Mouse (Mus musculus) adrenal gland (tissue): Measurements from ENCODE around the gene Ggcx.

Source experiments
- intact Hi-C: fragments of 180-260 bp; cut with DNase I; formaldehyde crosslinking; loops from one replicate; pipeline ENCODE4 v1.15.1; 2025
- long read RNA-seq, 2 experiments: library from polyadenylated mRNA; unstranded; transcript quantifications; one replicate each; pipeline ENCODE4 v2.0.0; 2020; ENCODE audit warnings: borderline replicate concordance in 1 of 2; ENCODE audit not compliant: insufficient replicate concordance in 1 of 2

The Ggcx gene
- long read RNA-seq, experiment 1, transcript Ggcx-201 (15 exons, 2,929 nt), result major isoform, 26 of 32 reads
- long read RNA-seq, experiment 1, partial matches to known transcripts, result 3 of 32 reads
- long read RNA-seq, experiment 1, other reads (novel, unspliced or antisense), result 3 of 32 reads
- long read RNA-seq, experiment 2, transcript Ggcx-201 (15 exons, 2,929 nt), result major isoform, 21 of 36 reads
- long read RNA-seq, experiment 2, partial matches to known transcripts, result 9 of 36 reads
- long read RNA-seq, experiment 2, other reads (novel, unspliced or antisense), result 6 of 36 reads

DNA sequence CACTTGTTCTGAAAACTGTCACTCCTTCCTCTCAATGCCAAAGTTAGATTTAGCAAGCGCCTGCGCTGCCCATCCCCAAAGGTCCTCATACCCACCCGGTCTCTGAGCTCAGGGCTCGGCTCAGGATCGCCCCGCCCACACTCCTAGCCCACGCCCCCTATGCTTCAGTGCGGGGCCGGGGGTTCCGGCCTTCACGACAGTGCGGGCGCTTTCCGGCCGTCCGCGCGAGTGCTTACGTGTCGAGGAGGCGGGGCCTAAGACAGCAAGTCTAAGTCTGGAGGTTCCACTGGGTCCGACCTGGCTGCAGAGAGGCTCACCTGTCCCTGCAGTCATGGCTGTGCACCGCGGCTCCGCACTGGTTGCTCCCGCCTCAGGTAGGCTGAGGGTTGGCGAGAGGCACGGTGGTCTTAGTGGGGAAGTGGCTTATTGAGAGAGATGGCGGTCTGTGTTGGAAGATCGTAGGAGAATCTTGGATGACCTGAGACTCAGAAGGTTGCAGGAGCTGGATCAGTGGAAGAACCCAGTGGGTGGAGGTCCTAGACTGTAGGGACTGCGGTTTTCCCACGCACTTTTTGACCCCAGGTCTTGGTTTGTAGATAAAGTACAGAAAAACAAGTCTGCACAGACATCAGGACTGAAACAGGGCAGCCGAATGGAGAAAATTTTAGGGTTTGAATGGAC, at the start of gene Ggcx:
TSS of gene Ggcx (plus strand) at position 233 of the 681 bp plus-strand sequence.
- intact Hi-C loops, result no loop called here

DNA sequence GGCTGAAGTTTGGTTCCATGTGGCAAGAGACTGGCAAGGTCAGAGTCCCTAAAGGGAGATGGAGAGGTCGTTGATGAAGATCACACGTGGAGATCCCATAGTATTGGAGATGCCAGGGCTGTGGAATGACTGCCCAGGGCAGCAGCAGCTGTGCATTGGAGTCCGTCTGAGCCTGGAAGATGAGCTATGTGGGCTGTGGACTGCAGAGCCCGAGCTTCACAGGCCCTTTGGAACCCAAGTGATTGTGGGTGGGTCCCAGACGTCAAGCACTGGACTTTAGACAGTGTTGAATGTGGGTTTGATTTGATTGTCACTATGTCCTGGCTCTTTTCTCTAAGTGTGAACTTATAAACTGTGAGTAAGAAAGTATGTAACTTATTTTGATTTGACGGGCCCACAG, 49.1 kb upstream of the Ggcx start:
- intact Hi-C loops, result loop anchor here (5.0 kb wide), 1 partner anchor 42 kb away; no protein-coding TSS in a partner anchor

- intact Hi-C loops, result no loop called here
Observed at GRCm38 (mm10) chr6:72366304-72366703, 47.8 kb upstream of the Ggcx start.

GRCm38 (mm10) chr6:72366844-72367443, 47.2 kb upstream of the Ggcx start, which contains the start of gene Rnf181:
Gene Rnf181 (minus strand): TSS chr6:72366956.
- intact Hi-C loops, result no loop called here

DNA sequence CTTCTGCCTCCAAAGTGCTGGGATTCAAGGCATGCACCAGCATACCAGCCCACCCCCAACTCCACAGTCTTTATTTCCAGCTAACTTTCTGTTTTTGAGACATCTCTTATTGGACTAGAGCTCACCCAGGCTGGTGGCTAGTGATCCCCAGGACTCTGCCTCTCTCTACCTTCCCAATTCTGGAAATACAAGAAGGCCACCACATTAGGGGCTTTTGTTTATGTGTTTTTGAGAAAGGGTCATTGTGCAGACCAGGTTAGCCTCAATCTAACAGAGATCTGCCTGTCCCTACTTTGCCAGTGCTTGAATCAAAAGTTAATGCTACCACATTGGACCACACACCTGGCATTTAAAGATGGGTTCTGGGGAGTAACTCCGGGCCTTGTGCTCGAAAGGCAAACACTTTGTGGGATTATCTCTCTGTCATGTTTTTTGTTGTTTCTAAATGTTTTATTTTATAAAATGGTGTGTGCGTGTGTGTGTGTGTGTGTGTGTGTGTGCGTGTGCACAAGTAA, 46.6 kb upstream of the Ggcx start:
- intact Hi-C loops, result no loop called here

- intact Hi-C loops, result no loop called here
Observed at GRCm38 (mm10) chr6:72369557-72369956, 44.6 kb upstream of the Ggcx start.

- intact Hi-C loops, result no loop called here
Observed at GRCm38 (mm10) chr6:72370091-72370490, 44.0 kb upstream of the Ggcx start.

- intact Hi-C loops, result no loop called here
Observed at GRCm38 (mm10) chr6:72371147-72371546, 43.0 kb upstream of the Ggcx start.

- intact Hi-C loops, result no loop called here
Observed at GRCm38 (mm10) chr6:72371571-72371970, 42.5 kb upstream of the Ggcx start.

DNA sequence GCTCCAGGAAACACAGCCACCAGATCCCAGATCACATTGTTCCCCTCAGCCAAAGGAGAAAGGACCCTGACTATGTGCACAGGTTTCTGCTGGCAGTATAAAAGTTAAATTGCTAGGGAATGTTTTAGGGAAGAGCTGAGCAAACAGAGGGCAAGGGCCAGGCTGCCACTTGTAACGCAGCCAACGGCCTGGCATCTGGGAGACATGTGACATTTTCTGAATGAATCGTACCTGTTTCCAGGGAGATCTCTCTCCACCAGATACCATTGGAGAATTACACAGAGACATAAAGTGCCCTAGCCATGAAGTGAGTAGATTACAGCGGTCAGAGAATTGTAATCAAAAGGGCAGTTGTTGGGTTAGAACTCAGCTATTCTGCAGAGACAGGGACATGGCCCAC, 40.9 kb upstream of the Ggcx start:
- intact Hi-C loops, result no loop called here

- intact Hi-C loops, result no loop called here
Observed at GRCm38 (mm10) chr6:72374206-72374605, 39.9 kb upstream of the Ggcx start.

DNA sequence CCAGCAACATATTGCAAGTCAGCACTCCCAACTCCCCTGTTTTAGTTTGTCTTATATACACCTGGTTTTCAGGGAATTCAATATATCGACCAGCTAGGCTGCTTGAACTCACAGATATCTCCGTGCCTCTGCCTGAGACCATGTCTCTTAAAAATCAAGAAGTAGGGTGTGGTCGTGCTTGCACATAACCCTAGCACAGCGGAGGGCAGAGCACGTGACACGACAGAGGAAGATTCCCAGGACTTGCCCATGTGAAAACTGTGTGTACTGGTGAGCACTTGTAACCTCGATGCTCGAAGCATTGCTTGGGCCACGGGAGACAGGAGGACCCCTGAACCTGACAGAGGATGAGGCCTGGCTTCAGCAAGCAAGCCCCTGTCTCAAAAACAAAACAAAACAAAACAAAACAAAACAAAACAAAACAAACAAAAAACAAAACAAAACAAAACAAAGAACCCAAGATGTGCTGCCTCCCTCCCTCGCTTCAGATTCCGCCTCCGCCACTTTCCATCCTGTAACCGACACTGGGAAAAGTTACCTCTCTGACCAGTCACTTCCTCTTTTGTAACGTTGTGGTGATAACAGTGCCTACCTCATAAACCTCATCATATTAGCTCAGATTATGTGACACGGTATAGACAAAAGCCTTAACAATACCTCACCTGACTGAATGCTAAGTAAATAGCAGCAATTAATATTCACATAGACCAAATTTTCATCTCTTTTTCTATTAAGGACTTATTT, 39.1 kb upstream of the Ggcx start:
- intact Hi-C loops, result no loop called here

DNA sequence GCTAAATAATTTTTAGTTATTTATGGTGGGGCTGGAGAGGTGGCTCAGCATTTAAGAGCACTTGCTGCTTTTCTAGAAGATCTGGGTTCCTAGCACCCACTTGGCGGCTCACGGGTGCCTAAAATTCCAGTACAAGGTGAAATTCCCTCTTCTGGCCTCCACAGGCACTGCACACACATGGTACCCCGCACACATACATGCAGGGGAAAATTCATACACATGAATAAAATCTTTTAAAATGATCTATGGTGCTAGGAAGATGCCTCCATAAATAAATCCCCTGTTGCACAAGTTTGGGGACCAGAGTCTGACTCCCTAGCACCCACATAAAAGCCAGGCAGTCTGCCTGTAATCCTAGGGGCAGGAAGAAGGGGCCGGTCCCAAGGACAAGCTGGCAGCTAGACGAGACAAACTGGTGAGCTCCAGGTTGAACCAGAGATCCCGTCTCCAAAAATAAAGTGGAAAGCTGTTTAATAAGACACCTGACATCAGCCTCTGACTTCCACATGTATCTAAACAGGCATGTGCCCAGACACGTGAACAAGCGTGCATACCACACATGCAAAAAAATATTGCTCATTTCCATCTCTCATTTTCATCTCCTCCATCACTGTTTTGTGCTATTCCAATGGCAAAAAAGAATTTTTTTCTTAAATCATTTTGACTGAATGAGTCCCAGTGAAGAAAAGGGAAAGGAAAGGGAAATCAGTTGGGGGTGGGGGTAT, 35.4 kb upstream of the Ggcx start:
- intact Hi-C loops, result no loop called here

GRCm38 (mm10) chr6:72379377-72380130, 34.6 kb upstream of the Ggcx start:
- intact Hi-C loops, result no loop called here

DNA sequence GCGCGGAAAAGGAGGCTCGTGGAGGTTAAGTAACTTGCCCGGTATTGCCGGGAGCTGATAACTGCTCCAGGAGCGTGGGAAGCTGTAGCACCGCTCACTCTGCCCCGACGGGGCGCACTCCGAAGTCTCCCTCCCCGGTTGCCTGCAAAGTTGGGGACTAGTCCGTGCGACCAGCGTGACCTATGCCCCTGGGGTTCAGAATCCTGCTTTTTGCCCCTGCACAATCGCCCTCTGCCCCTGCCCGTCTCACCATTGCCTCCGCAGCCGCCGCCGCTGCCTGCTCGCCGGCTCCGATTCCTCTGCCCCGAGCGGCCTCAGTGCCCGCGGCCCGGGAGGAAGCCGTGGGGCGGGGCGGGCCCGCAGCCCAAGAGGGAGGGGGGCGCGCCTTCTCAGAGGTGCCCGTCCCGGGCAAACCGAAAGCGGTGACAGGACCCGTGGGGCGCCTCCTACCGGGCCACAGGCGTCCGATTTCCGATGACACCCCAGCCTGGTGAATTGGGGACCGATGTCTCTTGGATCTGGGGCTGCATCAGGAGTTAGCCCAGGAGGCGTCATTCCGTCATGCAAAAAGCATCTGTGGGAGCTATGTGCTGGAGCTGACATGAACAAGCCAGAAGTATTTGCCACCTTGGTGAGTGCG, 33.9 kb upstream of the Ggcx start, which contains the start of gene Vamp5:
TSS of gene Vamp5 (minus strand) at position 338 of the 640 bp plus-strand sequence.
- intact Hi-C loops, result no loop called here

DNA sequence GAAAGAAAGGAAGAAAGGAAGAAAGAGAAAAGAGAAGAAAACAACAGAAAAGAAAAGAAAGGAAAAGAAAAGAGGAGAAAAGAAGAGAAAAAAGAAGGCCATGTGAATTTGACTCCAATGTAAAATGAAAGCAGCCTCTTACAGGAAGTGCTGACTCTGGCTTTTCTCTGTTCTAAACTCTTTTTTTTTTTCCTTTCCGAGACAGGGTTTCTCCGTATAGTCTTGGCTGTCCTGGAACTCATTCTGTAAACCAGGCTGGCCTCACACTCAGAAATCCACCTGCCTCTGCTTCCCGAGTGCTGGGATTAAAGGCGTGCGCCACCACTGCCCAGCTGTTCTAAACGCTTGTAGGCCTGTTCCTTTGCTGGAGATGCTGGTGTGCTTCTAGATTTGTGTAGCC, 31.6 kb upstream of the Ggcx start:
- intact Hi-C loops, result no loop called here

- intact Hi-C loops, result no loop called here
Observed at GRCm38 (mm10) chr6:72383142-72383820, 30.8 kb upstream of the Ggcx start.

GRCm38 (mm10) chr6:72383952-72384351, 30.2 kb upstream of the Ggcx start:
- intact Hi-C loops, result no loop called here

DNA sequence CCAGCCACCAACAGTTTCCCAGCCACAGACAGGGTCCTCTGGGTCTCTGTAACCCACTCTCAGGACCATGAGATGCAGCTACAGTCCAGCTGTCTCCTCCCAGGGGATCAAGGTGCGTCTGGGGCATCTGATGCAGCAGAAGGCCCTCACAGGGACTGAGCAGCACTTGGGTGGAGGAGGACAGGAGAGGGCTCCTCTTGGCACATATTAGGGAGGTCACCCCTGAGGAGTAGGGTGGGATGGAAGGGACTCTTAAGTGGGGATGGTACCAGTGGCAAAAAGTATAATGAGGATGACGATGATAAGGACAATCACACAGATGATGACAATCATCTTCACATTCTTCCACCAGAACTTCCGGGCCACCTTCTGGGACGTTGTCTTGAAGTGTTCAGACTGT, 28.9 kb upstream of the Ggcx start:
- intact Hi-C loops, result no loop called here
